Mouse (Mus musculus) E14TG2a.4 (cell line): ENCODE measurements around the gene Gm21834.

Experiments
- H3K27me3 ChIP-seq: 2 replicates; pipeline ENCODE4 v1.6.1; 2014; ENCODE audit warnings: low read length, control low read depth; ENCODE audit not compliant: insufficient read depth
- H3K36me3 ChIP-seq: 2 replicates; pipeline ENCODE4 v1.6.1; 2014; ENCODE audit warnings: low read length, control low read depth; ENCODE audit not compliant: insufficient read depth
- H3K4me1 ChIP-seq: replicated peaks from 2 replicates; pipeline ENCODE4 v1.6.1; 2014; ENCODE audit warnings: low read depth, low read length, control low read depth
- H3K4me3 ChIP-seq: replicated peaks from 2 replicates; pipeline ENCODE4 v1.5.1; 2014; ENCODE audit warnings: mild to moderate bottlenecking, low read length
- H3K9me3 ChIP-seq: 2 replicates; pipeline ENCODE4 v1.6.1; 2014; ENCODE audit warnings: low read length, control low read depth
- CTCF ChIP-seq: conservative IDR thresholded peaks from 2 replicates; pipeline ENCODE4 v1.5.1; 2014; ENCODE audit warnings: low read length
- NANOG ChIP-seq: IDR thresholded peaks from 2 replicates; pipeline ENCODE4 v1.6.1; 2014; ENCODE audit warnings: borderline replicate concordance, low read length, mixed read lengths
- POU5F1 ChIP-seq: IDR thresholded peaks from 2 replicates; pipeline ENCODE4 v1.6.1; 2014; ENCODE audit warnings: low read length, borderline replicate concordance

The Gm21834 gene

DNA sequence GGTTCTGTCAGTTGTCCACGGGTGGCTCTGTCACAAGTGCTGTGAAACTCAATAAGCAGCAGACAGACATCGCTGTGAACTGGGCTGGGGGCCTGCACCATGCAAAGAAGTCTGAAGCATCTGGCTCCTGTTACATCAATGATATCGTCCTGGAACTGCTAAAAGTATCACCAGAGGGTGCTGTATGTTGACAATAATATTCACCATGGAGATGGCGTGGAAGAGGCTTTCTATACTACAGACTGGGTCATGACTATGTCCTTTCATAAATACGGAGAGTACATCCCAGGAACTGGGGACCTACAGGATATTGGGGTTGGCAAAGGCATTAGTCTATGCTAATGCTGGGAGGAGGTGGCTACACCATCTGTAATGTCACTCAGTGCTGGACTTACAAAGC lies at the start of gene Gm21834:
Gm21834 (minus strand) TSS at position 101 of the 400 bp plus-strand sequence.
- H3K9me3 ChIP-seq: no peaks in the 10 kb centered on the region
- no peak within 1 kb of the TSS for H3K4me3 ChIP-seq
- H3K27me3 ChIP-seq: no peaks in the 10 kb centered on the region
- TF ChIP-seq CTCF (no peak), POU5F1 (no peak), NANOG (no peak)
- no peaks in the 10 kb centered on the region for H3K4me1 ChIP-seq
- H3K36me3 ChIP-seq: no peaks in the 10 kb centered on the region

DNA sequence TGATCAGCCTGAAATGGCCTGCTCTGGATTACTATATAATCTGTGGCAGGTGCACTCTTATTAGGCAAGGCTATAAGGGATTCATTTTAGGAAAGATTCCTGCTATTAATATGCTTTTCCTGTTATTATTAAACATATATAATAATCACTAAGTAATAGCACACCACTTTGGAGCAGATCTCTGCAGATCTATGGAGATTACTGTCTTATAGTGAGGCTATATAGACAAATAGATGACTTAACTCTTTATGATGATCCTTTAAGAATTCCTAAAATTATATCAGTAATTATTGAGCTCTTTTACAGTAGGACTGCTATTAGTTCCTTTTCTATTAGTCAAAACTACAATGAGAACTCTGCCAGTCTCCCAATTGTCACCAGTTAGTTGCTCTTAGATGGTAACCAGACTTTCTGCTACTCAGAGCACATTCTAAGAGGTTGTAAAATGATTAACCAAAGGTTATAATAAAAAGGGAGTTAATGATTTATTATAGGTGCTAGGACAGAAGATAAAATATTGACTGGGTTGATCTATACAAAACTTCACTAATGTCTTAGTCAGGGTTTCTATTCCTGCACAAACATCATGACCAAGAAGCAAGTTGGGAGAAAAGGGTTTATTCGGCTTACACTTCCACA lies 46.3 kb upstream of the Gm21834 start:
- H3K36me3 ChIP-seq: no peaks in the 10 kb centered on the region

DNA sequence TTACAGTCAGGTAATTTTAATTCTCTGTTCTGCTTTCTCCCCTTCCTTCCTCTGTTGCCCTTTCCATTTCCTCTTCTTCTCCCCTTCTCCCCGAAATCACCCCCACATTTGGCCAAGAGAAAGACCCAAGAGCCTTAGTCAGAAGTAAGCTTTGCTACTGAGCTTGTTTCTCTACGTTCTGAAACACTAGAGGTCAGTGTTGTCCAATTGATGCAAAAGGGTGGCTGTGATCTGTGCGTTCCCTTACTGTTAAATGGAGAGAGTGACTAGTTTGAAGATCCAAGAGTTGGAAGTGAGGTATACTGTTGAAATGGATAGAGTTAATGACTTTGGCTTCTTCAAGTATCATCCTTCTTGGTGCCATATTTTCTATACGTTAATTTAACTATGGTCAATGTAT lies 28.9 kb upstream of the Gm21834 start:
- TF ChIP-seq POU5F1 (no peak), CTCF (peak; percentile 20)
- no peaks in the 10 kb centered on the region for H3K9me3 ChIP-seq
- peaks cover 3% of the 10 kb centered on the region; the same call in 1 of the 2 replicates for H3K4me1 ChIP-seq

More for the DNA sequence above, 46.3 kb upstream of the Gm21834 start:
- Histone ChIP-seq H3K4me3 (no peak overlapping the region), H3K27me3 (no peaks in the 10 kb centered on the region), H3K4me1 (no peaks in the 10 kb centered on the region), H3K9me3 (no peaks in the 10 kb centered on the region)
- TF ChIP-seq CTCF (no peak), NANOG (no peak), POU5F1 (no peak)

DNA sequence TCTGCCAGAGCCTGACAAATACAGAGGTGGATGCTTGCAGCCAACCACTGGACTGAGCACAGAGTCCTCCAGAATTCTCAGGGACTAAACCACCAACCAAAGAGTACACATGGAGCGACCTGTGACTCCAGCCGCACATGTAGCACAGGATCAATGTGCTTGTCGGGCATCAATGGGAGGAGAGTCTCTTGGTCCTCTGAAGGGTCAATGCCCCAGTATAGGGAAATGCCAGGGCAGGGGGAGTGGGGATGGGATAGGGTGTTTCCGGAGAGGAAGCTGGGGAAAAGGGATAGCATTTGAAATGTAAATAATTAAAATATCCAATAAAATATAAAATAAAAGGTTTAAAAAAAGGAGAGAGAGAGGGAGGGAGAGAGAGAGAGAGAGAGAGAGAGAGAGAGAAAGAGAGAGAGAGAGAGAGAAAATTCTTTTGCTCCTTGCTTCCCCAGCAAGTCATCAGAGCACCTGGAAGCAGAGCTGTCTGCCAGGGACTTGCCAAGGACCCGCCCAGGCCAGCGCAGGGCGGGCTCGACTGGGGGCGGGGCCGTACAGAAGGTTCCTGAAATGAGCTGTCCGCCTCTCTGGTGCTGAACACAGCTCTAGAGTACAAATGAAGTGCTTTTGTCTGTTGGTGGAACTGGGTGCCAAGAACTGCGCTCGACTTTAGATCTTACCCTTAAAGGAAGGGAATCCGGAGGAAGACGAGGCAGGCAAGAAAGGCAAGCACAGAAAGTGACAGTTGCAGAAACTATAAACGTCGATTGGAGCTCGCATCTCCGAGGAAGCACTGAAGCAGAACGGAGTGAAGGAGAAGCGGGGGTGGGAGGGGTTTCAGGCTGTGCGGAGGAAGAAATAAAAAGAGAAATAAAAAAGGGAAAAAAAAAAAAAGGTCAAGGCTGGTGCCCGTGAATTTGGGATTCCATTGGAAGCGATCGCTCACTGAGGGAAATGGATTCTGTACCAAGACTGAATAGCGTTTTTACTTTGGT lies 26.9 kb upstream of the Gm21834 start, which contains the start of gene Cntnap5c:
Cntnap5c (plus strand) TSS at position 949 of the 989 bp plus-strand sequence.
- Histone ChIP-seq H3K36me3 (no peaks in the 10 kb centered on the region), H3K9me3 (no peaks in the 10 kb centered on the region), H3K4me1 (peaks cover 3% of the 10 kb centered on the region; the same call in 1 of the 2 replicates), H3K4me3 (no peak within 1 kb of the TSS), H3K27me3 (peaks cover 7% of the 10 kb centered on the region)
- no peak for TF ChIP-seq POU5F1
- no peak for TF ChIP-seq CTCF
- no peak for TF ChIP-seq NANOG

More for the DNA sequence above, 28.9 kb upstream of the Gm21834 start:
- Histone ChIP-seq H3K27me3 (peaks cover 7% of the 10 kb centered on the region), H3K36me3 (no peaks in the 10 kb centered on the region), H3K4me3 (no peak overlapping the region)

DNA sequence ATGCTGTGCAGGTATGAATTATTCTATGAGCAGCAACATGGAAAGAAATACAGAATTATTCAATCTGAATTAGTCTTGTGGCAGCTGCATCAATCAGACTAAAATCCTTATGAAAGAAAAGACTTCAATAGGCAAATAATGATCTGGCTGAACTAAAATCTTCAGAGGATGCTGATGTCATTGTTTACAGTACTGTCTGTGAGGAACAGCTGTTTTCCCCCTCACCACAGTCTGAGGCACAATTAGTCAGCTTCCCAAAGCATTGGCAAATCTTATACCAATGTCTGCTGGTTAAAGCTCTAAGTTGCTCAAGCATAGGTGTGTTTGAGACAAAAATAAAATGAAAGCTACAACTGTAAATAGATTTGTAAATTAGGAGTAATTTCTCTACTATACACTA lies 25.3 kb upstream of the Gm21834 start:
- Histone ChIP-seq H3K27me3 (peaks cover 7% of the 10 kb centered on the region), H3K36me3 (no peaks in the 10 kb centered on the region), H3K9me3 (no peaks in the 10 kb centered on the region), H3K4me3 (no peak overlapping the region), H3K4me1 (peaks cover 3% of the 10 kb centered on the region; the same call in 1 of the 2 replicates)
- TF ChIP-seq NANOG (no peak), POU5F1 (no peak), CTCF (no peak)

DNA sequence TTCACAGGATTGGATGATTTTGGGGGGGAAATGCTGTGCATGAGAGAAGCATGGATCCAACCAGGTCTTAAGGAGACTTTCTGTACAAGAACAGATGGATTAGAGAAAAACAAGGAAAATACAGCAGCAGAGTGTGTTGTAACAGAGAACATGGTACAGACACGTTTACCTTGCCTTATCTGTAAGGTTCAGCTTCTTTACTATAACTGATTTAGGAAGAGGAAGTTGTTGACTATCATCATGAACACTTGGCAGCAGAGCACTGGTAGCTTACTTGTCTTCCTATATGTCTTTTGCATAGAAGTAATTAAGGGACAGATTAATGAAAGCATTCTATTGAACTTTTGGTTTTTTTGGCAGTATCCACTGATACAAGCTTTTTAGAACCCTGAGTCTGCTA lies 16.0 kb upstream of the Gm21834 start:
- Histone ChIP-seq H3K9me3 (no peaks in the 10 kb centered on the region), H3K4me1 (no peaks in the 10 kb centered on the region), H3K36me3 (no peaks in the 10 kb centered on the region), H3K4me3 (no peak overlapping the region), H3K27me3 (no peaks in the 10 kb centered on the region)
- TF ChIP-seq CTCF: no peak
- no peak for TF ChIP-seq NANOG
- TF ChIP-seq POU5F1: no peak

DNA sequence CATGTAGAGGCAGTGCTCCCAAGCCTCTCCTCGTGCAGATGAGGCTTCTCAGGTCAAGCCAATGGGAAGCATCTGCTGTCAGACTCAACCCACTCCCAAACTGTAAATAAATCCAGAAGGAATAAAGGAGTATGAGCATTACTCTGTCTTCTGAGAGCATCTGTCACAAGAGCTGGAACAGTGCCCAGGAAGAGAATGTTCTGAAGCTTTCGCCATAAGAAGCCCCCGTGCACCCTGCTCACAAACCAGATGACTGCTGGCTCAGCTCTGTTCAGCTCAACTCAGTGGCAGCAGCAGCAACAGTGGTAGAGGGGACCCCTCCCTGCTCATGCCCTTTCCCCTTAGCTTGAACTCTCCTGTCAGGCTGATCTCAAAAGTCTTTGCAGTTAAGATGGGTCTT lies 47.2 kb downstream of the Gm21834 start:
- Histone ChIP-seq H3K4me3 (no peak overlapping the region), H3K9me3 (no peaks in the 10 kb centered on the region), H3K36me3 (no peaks in the 10 kb centered on the region), H3K27me3 (no peaks in the 10 kb centered on the region), H3K4me1 (no peaks in the 10 kb centered on the region)
- TF ChIP-seq POU5F1: no peak
- TF ChIP-seq NANOG: no peak
- TF ChIP-seq CTCF: no peak
